Mouse (Mus musculus) heart, postnatal 4 days (tissue): ENCODE measurements around the gene Ppp4r4. TPM values are rescaled to one million over a fixed set of nuclear protein-coding genes. Genes with fewer than 3 reads are reported as not detected.
"Not testable (repeated sequence)": the region's sequence is repeated elsewhere in the genome, so short reads cannot be mapped to it uniquely, and the experiment has no call there.

ENCODE experiments used
- DNase-seq: peaks from one replicate; pipeline ENCODE4 v3.0.0; 2021
- total RNA-seq, 2 experiments: library from RNA; stranded (reverse); gene quantifications; 2 replicates each; pipeline ENCODE4 v1.2.3; 2021

Ppp4r4 gene
- under 1 TPM; 0.29 to 0.33 TPM for total RNA-seq

DNA sequence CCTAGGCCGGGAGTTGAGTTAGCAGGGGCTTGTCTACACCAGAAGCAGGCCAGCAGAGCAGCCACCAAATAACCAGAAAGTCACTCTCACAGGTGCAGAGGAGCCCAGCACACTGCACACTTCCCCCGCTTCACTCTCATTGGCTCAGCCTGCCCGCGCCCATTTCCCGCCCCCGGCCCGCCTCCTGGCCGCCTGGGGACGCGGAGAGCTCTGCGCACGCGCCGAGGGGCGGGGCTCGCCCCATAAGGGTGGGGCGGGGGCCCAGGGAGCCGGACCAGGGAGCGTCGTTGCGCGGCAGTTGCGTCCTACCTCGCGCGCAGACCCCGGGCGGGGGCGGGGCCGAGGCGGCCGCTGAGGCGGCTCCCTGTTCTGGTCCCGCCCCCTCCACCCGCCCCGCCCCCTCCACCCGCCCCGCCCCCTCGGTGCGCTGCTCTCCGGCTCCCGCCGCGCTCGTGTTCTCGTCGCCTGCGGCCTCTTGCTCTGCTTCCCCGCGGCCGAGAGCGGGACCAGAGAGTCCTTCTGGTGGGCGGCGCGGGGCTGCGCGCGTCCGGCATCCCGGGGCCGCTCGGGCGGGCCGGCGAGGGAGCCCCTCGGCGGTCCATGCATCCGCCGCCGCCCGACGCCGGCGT lies at the start of gene Ppp4r4:
Gene Ppp4r4 (plus strand): TSS at position 264 of the 629 bp plus-strand sequence.
- DNase-seq: peak; percentile 93

DNA sequence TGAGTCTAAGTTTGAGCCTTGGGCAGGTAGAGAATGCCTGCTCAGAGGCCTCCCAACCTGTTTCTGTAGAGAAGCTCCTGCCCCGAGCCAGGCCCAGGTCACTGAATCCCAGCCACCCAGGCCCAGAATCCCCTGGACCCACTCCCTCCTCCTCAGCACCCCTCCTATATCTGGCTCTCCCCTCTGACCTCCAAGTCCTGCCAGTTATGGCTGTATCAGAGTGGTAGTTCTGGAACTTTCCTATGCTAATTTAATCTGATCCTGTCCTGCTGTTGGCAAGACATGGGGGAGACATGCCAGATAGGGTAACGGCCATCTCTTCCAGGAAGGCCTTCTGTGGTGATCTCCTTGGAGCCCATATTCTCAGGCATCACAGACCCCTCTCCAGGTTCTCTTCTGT lies 49.3 kb upstream of the Ppp4r4 start:
- no peak for DNase-seq

DNA sequence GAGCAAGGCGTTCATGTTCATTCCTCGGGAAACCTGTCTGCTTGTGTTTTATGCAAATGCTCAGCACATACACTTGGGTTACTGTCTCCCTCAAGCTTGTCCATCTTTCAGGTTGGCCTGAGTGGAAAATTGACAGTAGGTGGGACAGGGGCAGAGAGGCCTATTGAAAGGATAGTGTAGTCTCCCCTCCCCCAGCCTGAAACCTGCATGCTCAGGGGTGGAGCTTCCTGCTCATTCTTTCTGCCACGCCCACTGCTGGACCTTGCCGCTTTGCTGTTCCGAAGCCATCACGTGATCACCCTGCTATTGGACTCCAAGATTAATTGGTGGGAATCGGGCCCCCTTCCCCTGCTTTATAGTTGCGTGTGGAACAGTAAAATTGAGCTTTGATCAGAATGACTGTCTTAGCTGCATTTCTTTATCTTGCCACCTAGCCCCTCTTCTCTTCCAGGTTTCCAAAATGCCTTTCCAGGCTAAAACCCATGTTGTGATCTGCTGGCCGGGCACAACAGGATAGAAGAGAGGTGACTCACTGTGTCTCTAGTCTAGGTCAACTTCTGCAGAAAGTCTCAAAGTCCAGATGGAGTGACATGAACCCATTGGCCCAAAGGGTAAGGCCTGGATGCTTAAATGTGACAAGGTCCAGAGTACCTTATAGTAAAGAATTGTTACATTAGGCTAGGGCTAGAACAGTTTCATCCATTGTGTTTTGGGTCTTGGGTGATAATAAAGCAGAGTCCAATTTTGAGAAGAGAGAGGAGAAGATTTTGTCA lies 47.7 kb upstream of the Ppp4r4 start:
- not testable (repeated sequence) for DNase-seq

DNA sequence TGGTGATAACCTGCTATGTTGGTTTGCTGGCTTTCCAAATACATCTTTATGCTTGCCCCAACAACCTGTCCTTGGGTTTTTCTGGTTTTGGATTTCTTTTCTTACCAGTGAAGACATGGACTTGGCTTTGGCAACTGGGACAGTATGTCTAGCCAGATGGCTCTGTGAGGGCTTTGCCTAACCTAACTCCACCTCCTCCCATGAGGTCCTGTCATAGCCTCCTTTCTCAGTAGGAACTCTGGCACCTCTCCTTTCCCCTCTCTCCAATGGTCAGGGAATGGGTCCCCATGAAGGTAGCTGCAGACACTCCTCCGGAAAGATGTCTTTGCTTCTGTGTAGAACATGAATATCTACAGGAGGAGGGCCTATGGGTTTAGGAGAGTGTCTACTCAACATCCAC lies 45.4 kb upstream of the Ppp4r4 start:
- DNase-seq: no peak

DNA sequence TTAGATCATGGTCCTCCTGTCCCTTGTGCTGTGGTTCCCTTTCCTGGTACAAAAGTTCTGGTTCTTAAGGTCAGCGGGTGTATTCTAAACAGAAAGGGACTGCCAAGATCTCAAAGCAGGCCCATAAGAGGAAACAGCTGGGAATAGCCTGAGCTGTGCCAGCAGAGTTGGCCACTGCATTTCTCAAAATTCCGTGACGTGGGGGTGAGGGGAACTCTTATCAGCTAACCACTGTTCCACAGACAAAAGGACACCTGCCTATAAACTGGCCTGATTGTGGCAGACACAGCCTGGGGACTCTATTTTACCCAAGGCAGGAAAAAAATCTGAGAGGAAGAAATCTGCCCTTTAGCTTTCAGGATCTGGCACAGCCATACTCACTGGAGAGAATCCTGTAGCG lies 44.8 kb upstream of the Ppp4r4 start:
- DNase-seq: peak; percentile 65

DNA sequence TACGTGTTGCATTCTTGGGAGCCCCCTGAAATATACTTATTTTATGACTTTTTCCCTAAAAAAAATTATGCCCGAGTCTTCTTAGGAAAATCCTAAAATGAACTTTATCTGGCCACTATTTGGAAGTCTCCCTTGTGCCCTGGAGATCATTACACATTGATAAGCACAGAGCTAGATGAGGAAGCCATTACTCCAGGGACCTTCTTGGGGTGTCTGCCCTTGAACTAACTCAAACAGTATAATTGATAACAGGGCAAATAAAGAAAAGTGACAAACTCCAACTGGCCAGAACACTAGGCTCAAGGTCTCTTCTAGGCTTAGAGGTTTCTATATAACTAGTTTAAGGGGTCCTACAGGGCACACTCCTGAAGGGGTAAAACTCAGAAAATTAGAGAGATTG lies 44.3 kb upstream of the Ppp4r4 start:
- DNase-seq: no peak

DNA sequence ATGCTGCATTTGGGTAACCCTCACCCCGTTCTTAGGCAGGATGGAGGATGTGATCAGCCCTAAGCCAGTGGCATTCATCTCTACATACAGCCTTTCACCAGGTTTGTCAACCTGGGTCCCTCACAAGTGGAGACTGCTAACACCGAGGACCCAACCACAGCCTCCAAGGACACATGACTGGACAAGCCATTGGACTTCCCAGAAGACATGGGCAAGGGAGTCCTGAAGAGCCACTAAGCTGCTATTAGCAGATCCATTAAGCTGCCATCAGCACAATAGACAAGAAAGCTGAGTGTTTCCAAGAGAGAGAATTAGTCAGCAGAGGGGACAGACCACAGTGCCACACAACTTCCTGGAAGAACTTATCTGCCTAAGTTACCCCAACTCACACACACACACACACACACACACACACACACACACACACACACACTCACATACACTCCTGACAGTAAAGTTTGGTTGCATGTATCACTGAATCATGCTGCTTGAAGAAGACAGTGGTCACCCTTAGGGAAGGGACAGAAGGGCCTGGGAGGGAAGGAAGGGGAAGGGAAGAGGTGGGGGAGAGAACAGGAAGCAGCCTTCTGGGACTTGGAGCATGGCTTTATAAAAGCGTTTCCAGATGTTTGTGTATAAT lies 40.9 kb upstream of the Ppp4r4 start:
- DNase-seq: no peak

DNA sequence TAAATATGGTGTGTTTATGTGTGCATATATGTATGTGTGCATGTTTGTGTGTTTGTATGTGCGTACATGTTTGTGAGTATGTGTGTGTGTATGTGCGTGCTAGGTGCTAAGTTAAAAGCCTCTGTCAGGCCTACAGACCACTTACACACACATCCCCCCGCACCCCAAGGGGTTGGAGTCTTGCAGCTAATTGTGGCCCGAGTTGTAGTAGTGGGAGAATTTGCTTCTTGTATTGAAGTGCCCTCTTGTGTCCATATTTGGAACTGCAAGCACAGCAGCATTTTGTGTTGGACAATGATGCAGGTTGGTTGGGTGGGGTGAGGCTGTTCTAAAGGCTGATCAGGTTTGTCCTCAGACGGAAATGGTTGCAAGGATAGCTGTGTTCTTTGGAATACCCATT lies 39.3 kb upstream of the Ppp4r4 start:
- DNase-seq: peak; percentile 85

DNA sequence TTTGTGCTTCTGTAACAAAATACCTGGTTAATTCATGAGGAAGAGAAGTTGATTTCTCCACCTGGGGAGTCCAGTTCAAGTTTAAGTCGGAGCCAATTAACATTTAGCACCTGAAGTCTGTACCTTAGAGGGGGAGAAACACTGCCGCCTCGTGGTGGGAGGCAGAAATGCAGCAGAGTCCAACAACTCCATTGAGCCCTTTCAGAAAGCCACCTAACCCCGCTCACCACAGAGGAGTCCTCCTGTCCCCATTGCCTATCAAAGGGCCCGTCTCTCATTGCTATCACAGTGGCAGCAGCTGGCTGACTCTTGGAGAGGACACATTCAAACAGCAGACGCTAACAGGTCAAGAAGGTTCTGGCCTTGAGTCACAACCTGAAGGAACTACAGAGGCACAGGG lies 37.6 kb upstream of the Ppp4r4 start:
- DNase-seq: peak; percentile 63

DNA sequence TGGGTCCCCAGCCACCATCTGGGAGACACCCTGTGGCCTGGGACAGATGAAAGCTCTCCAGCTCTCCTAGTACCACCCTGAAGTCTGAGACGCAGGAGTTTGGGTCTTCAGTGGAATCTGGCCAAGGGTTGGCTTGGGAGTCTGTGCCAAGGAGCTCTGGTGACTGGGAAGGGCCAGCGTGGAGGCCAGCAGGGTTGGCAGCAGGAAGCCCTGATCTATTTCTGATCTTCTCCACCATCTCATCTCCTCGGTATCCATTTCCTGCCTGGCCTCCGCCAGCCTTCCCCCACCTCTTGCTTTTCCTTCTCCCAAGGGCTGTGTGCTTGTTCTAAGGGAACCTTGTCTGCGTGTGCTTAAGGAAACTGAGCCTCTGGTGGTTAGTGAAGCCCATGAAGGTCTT lies 33.3 kb upstream of the Ppp4r4 start:
- DNase-seq: no peak

DNA sequence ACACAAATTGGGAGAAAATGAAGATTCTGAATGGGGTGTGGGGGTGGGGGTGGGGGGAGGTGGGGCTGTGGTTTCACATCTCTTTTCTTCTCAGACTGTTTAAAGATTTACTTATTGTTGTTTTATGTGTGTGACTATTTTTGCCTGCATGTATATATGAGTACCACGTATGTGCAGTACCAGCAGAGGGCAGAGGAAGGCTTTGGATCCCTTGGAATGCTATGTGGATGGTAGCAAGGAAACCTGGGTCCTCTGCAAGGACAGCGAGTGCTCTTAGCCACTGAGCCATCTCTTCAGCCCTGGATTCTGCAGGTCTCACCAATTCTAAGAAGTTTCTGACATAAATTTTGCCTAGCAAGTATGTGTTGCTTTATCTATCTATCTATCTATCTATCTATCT lies 32.8 kb upstream of the Ppp4r4 start:
- no peak for DNase-seq

DNA sequence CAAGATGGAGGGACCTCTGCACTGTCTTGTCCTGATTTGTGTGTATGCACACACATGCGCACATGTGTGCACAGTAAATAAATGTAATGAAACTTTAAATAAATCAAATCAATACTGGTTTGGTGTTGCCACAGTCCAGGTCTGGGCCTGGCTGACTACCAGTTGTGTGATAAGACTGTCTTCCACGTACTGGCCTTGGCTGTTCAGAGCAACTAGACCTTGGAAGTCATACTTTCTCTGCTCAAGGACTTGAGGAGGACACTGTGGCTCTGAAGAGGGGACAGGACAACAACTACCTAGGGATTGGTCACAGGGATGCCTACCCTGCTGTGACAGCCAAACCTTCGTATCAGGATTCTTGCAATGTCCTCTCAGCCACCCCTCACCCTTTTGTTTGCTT lies 28.8 kb upstream of the Ppp4r4 start:
- no peak for DNase-seq

DNA sequence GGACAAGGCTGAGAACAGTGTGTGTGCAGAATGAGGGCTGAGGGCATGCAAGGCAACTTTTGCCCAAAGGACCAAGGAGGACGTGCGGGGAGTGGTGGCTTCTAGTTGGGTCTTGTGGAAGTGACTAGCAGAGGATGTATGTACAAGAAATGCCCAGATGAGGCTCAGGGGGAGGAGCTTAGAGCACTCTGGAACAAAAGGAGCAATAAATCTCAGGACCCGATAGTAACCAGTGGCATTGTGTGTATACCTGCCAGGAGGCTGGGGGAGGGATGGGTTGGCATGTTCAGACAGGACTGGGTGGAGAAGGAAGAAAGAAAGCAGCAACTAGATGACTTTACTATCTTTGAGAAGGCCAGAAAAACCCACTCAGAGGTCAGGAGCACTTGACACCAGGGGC lies 27.7 kb upstream of the Ppp4r4 start:
- DNase-seq: no peak

DNA sequence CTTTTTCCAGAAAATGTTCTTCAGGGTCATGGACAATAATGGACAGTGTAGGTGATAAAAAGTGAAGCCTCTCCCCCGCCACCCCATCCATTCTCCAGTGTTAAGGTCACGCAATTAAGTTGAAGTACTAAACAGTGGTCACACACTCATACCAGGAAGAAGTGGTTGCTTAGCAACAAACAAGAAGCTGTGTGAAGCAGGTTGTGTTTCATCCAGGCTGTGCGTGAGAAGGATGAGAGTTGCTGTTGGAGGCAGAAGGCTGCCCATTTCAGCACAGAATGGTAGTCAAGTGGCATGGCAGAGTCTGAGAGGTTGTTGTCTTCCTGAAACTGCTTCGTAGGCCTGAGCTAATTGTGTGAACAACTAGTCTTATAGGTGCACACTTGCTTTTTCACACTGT lies 23.7 kb upstream of the Ppp4r4 start:
- no peak for DNase-seq

DNA sequence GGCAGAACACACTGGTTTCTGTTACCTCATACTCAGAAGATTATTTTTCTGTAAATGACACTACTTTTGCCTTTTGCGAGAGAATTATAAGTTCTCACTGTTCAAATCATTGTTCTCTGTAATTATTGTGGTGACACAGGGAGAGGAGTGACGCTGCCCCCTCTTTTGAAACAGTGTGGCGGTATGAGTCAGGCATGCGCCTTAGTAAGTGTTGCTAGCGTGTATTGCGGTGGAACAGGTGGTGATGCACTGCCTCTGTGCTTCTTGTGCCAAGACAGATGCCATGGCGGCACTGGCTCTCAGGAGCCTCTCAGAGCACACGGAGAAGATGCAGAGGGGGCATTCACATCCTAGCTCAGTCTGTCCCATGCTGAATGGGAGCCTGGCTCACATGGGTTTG lies 22.2 kb upstream of the Ppp4r4 start:
- no peak for DNase-seq

DNA sequence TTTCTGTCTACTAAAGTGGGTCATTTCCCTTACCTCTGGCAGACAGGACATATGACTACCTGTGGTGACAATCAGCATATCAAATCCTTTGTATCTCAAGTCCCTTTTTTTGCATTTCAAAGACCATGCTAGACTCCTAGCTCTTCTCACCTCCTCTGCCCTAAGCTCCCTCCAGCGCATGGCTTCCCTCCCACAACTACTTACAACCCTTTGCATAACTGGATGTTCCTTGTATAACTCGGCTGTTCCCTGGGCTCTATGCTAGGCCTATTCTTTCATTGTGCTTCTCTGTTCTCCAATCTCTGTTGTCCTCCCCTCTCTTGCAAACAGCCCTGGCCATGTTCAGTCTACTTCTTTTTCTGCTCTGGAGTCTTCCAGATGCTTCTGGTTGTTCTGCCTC lies 20.5 kb upstream of the Ppp4r4 start:
- DNase-seq: no peak

DNA sequence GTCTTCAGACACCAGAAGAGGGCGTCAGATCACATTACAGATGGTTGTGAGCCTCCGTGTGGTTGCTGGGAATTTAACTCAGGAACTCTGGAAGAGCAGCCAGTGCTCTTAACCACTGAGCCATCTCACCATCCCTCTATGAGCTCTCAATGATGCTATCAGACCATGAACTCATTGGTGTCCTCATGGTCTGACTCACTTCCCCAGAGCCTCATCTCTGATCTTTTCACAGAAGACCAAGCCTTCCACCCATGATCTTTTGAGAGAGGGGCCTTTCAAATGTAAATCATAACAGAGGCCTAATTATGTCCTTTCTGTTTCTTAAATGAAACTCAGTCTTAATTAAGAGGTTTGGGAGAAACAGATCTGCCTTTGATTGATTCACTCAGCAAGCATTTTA lies 19.0 kb upstream of the Ppp4r4 start:
- no peak for DNase-seq

DNA sequence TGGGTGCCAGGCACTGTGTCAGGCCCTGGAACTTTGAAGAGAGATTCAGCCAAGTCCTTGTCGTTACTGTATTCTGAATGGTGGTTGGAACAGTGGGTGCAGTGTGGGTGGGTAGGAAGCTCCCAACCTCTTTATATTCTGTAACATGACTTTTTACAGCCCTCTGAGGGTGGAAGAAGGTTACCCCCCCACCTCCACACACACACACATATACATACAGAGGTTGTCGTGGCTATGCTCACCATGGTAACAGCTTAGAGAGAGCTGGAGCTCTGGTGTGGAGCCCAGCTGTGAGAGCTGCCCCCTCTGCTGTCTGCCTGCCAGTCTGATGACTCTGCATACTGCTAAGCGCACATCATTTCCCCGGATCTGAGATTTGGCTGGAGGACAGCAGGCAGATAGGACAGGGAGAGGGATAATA lies 18.6 kb upstream of the Ppp4r4 start:
- DNase-seq: no peak

DNA sequence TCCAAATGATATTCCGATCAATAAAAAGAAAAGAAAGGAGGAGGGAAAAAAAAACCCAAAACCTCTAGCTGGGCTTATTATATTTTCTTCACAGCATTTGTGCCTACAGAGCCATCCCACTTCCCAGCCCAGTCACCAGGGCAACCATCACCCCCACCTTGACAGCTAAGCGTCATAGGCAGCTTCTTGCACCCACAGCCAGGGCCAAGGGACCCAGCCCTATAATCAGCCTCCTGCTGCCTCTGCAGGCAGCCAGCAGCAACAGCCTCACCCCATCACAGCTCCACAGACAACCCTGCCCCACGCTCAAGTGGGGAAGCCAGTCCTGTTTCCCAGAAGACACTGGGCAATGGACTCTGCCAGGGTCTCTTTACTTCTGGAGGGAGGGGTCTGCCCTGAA lies 17.7 kb upstream of the Ppp4r4 start:
- DNase-seq: no peak

DNA sequence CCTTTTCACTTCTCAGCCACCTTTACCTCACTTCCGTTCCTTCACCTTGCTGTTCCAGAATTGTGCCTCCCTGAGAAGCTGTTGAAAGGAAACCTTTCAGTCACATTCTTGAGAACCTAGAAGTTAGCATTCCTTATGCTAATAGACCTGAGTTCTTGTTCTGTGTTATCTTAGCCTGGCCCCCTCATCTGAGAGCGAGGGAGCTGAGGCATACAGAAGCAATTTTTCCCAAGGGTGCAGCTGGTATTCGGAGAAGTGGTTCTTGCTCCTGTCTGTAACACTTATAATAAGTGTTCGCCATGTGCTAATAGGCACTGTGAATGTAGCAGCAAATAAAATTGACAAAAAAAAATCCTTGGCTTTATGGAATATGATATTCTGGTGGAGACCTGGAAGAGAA lies 16.4 kb upstream of the Ppp4r4 start:
- no peak for DNase-seq

DNA sequence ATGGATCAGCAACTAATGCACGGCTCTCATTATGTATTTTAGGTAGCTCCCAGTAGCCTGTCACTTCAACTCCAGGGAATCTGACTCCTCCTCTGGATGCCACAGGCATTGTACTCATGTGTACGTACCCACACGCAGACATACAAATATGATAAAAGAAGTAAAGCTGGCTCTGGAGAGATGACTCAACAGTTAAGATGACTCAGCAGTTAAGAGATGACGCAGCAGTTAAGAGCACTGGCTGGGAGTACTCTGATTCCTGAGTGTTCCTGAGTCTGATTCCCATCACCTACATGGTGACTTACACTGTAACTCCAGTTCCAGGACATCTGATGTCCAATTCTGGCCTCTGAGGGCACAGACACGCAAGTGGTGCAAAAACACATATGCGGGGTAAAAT lies 13.4 kb upstream of the Ppp4r4 start:
- no peak for DNase-seq

DNA sequence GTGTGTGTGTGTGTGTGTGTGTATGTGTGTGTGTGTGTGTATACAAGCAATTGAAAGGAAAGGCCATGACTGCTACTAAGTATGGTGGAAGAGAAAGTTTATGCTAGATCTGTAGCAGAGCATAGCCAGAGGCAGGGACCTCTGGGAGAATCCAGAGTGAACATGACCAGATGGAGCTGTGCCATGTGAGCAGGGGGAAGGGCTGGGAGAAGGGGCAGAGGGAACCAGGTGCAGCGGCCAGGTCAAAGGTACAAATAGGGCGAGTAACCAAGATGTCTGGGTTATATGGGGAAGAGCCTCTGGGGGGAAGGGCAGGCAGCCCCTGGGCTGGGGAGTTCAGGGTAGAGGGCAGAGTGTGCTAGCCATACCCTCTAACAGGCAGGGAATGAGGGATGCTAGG lies 1.5 kb upstream of the Ppp4r4 start:
- DNase-seq: no peak

DNA sequence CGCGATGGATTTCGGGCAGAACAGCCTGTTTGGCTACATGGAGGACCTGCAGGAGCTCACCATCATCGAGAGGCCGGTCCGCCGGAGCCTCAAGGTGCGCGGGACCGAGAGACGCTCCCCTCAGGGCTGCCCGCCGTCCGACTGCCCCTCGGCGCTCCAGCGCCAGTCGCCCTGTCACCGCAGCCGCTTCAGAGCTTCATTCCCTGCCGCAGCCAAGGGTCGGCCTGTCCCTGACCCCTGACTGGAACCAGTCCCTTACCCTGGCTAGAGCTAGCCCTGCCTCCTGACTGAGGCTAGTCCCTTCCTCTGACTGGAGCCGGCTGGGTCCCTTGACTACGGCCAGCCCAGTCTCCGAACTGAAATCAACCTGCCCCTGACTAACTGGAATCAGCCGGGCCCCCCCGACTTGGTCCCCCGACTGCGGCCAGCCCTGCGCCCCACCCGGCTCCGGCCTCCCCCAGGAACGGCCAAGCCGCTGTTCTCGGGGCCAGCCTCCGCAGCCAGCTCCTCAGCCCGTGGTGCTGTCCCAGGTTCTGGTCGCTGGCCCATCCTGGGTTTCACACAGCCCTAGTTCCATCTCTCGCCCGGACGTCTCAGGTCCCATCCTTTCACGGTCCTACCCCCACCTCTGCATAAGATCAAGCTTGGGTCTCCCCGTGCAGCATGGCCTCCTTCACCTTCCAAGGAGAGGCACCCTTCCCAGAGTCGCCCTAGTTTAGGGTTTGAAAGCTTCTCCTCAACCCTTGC lies 739 bp downstream of the Ppp4r4 start:
- peak; percentile 31 for DNase-seq
